Mouse (Mus musculus): ENCODE results near the gene Thsd7b. TPM values are rescaled to one million over a fixed set of nuclear protein-coding genes. Genes with fewer than 3 reads are reported as not detected.
"Not testable (repeated sequence)": the region's sequence is repeated elsewhere in the genome, so short reads cannot be mapped to it uniquely, and the experiment has no call there.

The Thsd7b gene
- polyA plus RNA-seq, 1 experiment from 2014 or later = 5.7 TPM

- 66% methylated on average over 2 of the region's 2 CpGs for WGBS
- DNase-seq (ENCODE audit: low spot score) = peak; percentile 16
These were observed 894.2 kb downstream of the Thsd7b start for GRCm38 (mm10) chr1:130167260-130167659.

DNA sequence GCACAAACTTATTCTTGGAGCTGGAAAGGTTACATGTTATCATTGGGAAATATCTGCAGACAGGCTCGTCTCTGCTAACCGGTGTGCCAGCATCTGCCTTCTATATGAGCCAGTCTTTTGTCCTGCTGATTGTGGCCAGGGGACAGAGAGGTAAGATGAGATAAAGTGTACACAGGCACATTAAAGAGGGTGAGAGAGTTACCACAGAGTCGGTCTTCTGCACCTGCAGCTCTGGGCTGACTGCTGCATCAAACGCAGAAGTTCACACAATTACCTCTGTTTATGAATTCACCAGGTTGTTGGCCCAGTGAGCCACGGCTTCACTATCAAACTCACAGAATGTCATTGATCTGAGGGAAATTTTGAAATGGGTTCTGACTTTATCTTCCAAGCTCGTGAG, 896.8 kb downstream of the Thsd7b start:
- no peaks in the 10 kb centered on the region for H3K36me3 ChIP-seq (ENCODE audit: control insufficient read depth, insufficient read depth, low read length)
- H3K4me2 ChIP-seq (ENCODE audit: low read length) = no peak overlapping the region
- no peak overlapping the region for H3K27ac ChIP-seq (ENCODE audit: low read depth, low read length)
- ATAC-seq (no peak), DNase-seq (ENCODE audit: low spot score) (no peak)
- H3K4me3 ChIP-seq (ENCODE audit: low read depth, low read length) = no peak overlapping the region
- no peak overlapping the region for H3K9ac ChIP-seq (ENCODE audit: low read length)
- no peaks in the 10 kb centered on the region for H3K27me3 ChIP-seq (replicated peaks; ENCODE audit: control insufficient read depth, insufficient read depth, low read length)
- WGBS = 62% methylated on average over 6 of the region's 6 CpGs
- H3K4me1 ChIP-seq (ENCODE audit: control insufficient read depth, insufficient read depth, low read length) = no peaks in the 10 kb centered on the region; the same call in 1 of the 2 replicates
- no peaks in the 10 kb centered on the region for H3K9me3 ChIP-seq (replicated peaks; ENCODE audit: control insufficient read depth, low read length)

More at GRCm38 (mm10) chr1:130167260-130167659, 894.2 kb downstream of the Thsd7b start:
- H3K27me3 ChIP-seq (replicated peaks; ENCODE audit: control insufficient read depth, insufficient read depth, low read length) = no peaks in the 10 kb centered on the region
- no peak for ATAC-seq
- no peak overlapping the region for H3K4me3 ChIP-seq (ENCODE audit: low read depth, low read length)
- H3K9ac ChIP-seq (ENCODE audit: low read length) = no peak overlapping the region
- H3K27ac ChIP-seq (ENCODE audit: low read depth, low read length) = no peak overlapping the region
- H3K4me1 ChIP-seq (ENCODE audit: control insufficient read depth, insufficient read depth, low read length) = no peaks in the 10 kb centered on the region; the same call in 1 of the 2 replicates
- no peaks in the 10 kb centered on the region for H3K9me3 ChIP-seq (replicated peaks; ENCODE audit: control insufficient read depth, low read length)
- H3K4me2 ChIP-seq (ENCODE audit: low read length) = no peak overlapping the region
- no peaks in the 10 kb centered on the region for H3K36me3 ChIP-seq (ENCODE audit: control insufficient read depth, insufficient read depth, low read length)

DNA sequence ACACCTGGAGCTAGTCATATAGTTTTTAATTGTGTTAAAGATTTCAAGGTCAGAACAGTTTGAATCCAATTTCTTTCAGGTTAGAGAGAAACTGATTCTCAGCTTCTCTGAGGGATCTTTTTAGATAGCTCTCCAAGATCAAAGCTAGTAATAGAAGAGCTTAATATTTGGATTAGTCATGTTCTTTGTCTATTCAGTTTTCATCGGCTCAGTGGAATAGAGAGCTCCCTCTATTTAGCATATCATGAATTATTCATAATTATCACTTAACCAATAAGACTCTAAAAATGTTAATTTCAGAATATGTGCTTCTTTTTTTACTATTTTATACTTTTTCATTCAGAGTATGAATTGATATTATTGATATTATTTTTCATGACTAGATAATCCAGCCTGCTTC, 897.2 kb downstream of the Thsd7b start:
- peak; percentile 46 for DNase-seq (ENCODE audit: low spot score)
- ATAC-seq = no peak
- WGBS = 7% methylated on average over 1 of the region's 1 CpGs

GRCm38 (mm10) chr1:130186836-130187235, 913.7 kb downstream of the Thsd7b start:
- ATAC-seq; H3K9me3 ChIP-seq (replicated peaks; ENCODE audit: control insufficient read depth, low read length); DNase-seq (ENCODE audit: low spot score); H3K27me3 ChIP-seq (replicated peaks; ENCODE audit: control insufficient read depth, insufficient read depth, low read length); H3K4me2 ChIP-seq (ENCODE audit: low read length); H3K9ac ChIP-seq (ENCODE audit: low read length); H3K27ac ChIP-seq (ENCODE audit: low read depth, low read length); H3K36me3 ChIP-seq (ENCODE audit: control insufficient read depth, insufficient read depth, low read length); H3K4me3 ChIP-seq (ENCODE audit: low read depth, low read length); H3K4me1 ChIP-seq (ENCODE audit: control insufficient read depth, insufficient read depth, low read length): not testable (repeated sequence)
- WGBS = 91% methylated on average over 7 of the region's 7 CpGs

More for the DNA sequence above, 897.2 kb downstream of the Thsd7b start:
- Histone ChIP-seq H3K9ac (ENCODE audit: low read length) (no peak overlapping the region), H3K4me2 (ENCODE audit: low read length) (no peak overlapping the region), H3K27ac (ENCODE audit: low read depth, low read length) (no peak overlapping the region), H3K27me3 (replicated peaks; ENCODE audit: control insufficient read depth, insufficient read depth, low read length) (no peaks in the 10 kb centered on the region), H3K9me3 (replicated peaks; ENCODE audit: control insufficient read depth, low read length) (no peaks in the 10 kb centered on the region), H3K4me3 (ENCODE audit: low read depth, low read length) (no peak overlapping the region), H3K36me3 (ENCODE audit: control insufficient read depth, insufficient read depth, low read length) (no peaks in the 10 kb centered on the region), H3K4me1 (ENCODE audit: control insufficient read depth, insufficient read depth, low read length) (no peaks in the 10 kb centered on the region; the same call in 1 of the 2 replicates)

DNA sequence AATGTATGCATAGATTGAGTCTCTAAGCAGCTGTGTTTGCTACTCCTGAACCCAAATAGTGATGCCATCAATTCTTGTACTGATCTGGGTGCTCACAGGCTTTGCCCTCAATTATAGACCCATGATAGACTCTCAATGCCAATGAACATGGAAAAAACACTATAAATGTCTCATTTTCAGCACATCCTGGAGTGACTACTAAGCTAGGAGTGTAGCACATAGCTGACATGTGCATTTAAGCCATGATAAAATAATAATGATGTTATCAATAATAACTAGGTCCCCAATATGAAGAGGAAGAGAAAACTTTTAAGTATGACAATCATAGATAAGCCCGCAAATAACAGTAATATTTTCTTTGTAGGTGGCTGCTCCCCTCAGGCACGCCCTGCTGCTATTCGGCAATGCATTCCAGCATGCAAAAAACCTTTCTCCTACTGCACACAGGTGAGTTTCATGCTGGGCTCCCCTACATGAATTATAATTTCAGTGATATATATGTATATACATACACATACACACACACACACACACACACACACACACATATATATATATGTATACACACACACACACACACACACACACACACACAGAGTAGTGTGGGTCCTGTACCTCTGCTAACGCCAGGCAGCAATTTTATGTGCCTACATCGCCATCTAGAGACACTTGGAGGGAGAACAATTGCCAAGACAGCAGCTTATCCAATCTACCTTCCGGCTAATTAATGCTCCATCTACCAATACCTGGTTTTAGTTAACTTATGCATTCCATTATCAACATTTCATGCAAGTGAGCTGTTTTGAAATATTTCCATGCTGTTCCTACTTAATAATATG, 919.3 kb downstream of the Thsd7b start:
- peak; percentile 82 for DNase-seq (ENCODE audit: low spot score)

GRCm38 (mm10) chr1:130217404-130217803, 944.3 kb downstream of the Thsd7b start:
- Histone ChIP-seq H3K4me3 (ENCODE audit: low read depth, low read length) (no peak overlapping the region), H3K4me2 (ENCODE audit: low read length) (no peak overlapping the region), H3K27me3 (replicated peaks; ENCODE audit: control insufficient read depth, insufficient read depth, low read length) (no peaks in the 10 kb centered on the region), H3K4me1 (ENCODE audit: control insufficient read depth, insufficient read depth, low read length) (no peaks in the 10 kb centered on the region), H3K36me3 (ENCODE audit: control insufficient read depth, insufficient read depth, low read length) (no peaks in the 10 kb centered on the region), H3K9ac (ENCODE audit: low read length) (no peak overlapping the region), H3K9me3 (replicated peaks; ENCODE audit: control insufficient read depth, low read length) (no peaks in the 10 kb centered on the region), H3K27ac (ENCODE audit: low read depth, low read length) (no peak overlapping the region)
- WGBS = 92% methylated on average over 3 of the region's 3 CpGs
- no peak for ATAC-seq
- DNase-seq (ENCODE audit: low spot score) = no peak

More for the DNA sequence above, 919.3 kb downstream of the Thsd7b start:
- Histone ChIP-seq H3K4me2 (ENCODE audit: low read length) (no peak overlapping the region), H3K4me3 (ENCODE audit: low read depth, low read length) (no peak overlapping the region), H3K27ac (ENCODE audit: low read depth, low read length) (no peak overlapping the region), H3K9me3 (replicated peaks; ENCODE audit: control insufficient read depth, low read length) (no peaks in the 10 kb centered on the region), H3K27me3 (replicated peaks; ENCODE audit: control insufficient read depth, insufficient read depth, low read length) (no peaks in the 10 kb centered on the region), H3K4me1 (ENCODE audit: control insufficient read depth, insufficient read depth, low read length) (no peaks in the 10 kb centered on the region), H3K9ac (ENCODE audit: low read length) (no peak overlapping the region), H3K36me3 (ENCODE audit: control insufficient read depth, insufficient read depth, low read length) (no peaks in the 10 kb centered on the region)
- ATAC-seq = peak; percentile 75
- 47% methylated on average over 6 of the region's 6 CpGs for WGBS

DNA sequence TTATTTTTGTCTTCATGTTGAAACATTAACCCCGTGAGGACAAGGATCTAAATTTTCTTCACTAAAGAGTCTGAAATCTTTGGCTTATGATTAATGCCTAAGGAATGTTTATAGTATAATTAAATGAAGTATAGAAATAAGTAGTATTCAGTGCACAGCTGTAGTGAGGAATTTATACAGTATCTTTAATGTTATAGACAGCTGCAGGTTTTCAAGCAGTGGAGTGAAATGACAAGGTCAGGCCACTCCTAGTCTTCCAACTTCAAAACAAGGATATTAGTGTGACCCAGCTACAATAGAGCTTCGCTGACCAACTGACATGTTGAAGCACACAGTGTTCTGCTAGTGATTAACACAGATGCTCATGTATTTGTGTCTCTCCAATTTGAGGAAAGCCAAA, 949.8 kb downstream of the Thsd7b start:
- no peaks in the 10 kb centered on the region for H3K4me1 ChIP-seq (ENCODE audit: control insufficient read depth, insufficient read depth, low read length)
- H3K9ac ChIP-seq (ENCODE audit: low read length) = no peak overlapping the region
- WGBS = 80% methylated on average over 2 of the region's 2 CpGs
- H3K4me3 ChIP-seq (ENCODE audit: low read depth, low read length) = no peak overlapping the region
- DNase-seq (ENCODE audit: low spot score) = no peak
- no peak for ATAC-seq
- no peaks in the 10 kb centered on the region for H3K27me3 ChIP-seq (replicated peaks; ENCODE audit: control insufficient read depth, insufficient read depth, low read length)
- H3K9me3 ChIP-seq (replicated peaks; ENCODE audit: control insufficient read depth, low read length) = no peaks in the 10 kb centered on the region
- no peaks in the 10 kb centered on the region for H3K36me3 ChIP-seq (ENCODE audit: control insufficient read depth, insufficient read depth, low read length)
- no peak overlapping the region for H3K27ac ChIP-seq (ENCODE audit: low read depth, low read length)
- H3K4me2 ChIP-seq (ENCODE audit: low read length) = no peak overlapping the region

GRCm38 (mm10) chr1:130245563-130245962, 972.5 kb downstream of the Thsd7b start:
- no peak for ATAC-seq
- Histone ChIP-seq H3K4me1 (ENCODE audit: control insufficient read depth, insufficient read depth, low read length) (no peaks in the 10 kb centered on the region), H3K27me3 (replicated peaks; ENCODE audit: control insufficient read depth, insufficient read depth, low read length) (no peaks in the 10 kb centered on the region), H3K9ac (ENCODE audit: low read length) (no peak overlapping the region), H3K27ac (ENCODE audit: low read depth, low read length) (no peak overlapping the region), H3K4me2 (ENCODE audit: low read length) (no peak overlapping the region), H3K9me3 (replicated peaks; ENCODE audit: control insufficient read depth, low read length) (no peaks in the 10 kb centered on the region), H3K4me3 (ENCODE audit: low read depth, low read length) (no peak overlapping the region), H3K36me3 (ENCODE audit: control insufficient read depth, insufficient read depth, low read length) (no peaks in the 10 kb centered on the region)
- WGBS = 65% methylated on average over 3 of the region's 3 CpGs
- no peak for DNase-seq (ENCODE audit: low spot score)

GRCm38 (mm10) chr1:130246264-130246663, 973.2 kb downstream of the Thsd7b start:
- H3K27me3 ChIP-seq (replicated peaks; ENCODE audit: control insufficient read depth, insufficient read depth, low read length); H3K4me1 ChIP-seq (ENCODE audit: control insufficient read depth, insufficient read depth, low read length); H3K4me2 ChIP-seq (ENCODE audit: low read length); ATAC-seq; H3K27ac ChIP-seq (ENCODE audit: low read depth, low read length); H3K9ac ChIP-seq (ENCODE audit: low read length); DNase-seq (ENCODE audit: low spot score); H3K9me3 ChIP-seq (replicated peaks; ENCODE audit: control insufficient read depth, low read length); H3K36me3 ChIP-seq (ENCODE audit: control insufficient read depth, insufficient read depth, low read length); H3K4me3 ChIP-seq (ENCODE audit: low read depth, low read length): not testable (repeated sequence)
- 53% methylated on average over 4 of the region's 4 CpGs for WGBS
